Mouse (Mus musculus): Measurements from ENCODE around the gene Gm20388.

DNA sequence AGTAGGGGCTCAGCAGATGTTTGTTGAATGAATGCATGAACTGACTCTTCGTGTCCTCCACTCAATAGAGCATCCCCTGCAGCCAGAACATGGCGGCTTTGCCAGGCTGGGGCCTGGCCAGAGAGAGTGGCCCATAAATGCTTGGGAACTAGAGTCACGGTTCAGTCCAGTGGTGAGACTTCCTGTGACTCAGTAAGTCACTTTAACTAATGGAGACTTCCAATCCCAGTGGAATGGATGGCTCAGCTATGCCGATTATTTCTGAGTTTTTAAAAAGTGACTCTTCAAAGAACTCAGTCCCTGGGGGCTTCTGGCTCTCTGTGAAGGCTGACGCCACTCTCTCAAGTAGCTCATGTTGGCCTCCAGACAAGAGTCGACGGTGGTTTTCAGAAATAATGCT is 1285.3 kb downstream of the Gm20388 start:
- TF ChIP-seq CTCF (IDR thresholded peaks at IDR 0.05; ENCODE audit: insufficient read depth, low read depth, low read length) (no peak), POLR2A (IDR thresholded peaks at IDR 0.05; ENCODE audit: insufficient read depth, low read depth, low read length) (no peak)

Data from olfactory bulb, adult 2 months (tissue).